Mouse (Mus musculus) hindbrain, embryonic 13.5 days (tissue): ENCODE results near the gene Ank3. TPM values are rescaled to one million over a fixed set of nuclear protein-coding genes. Genes with fewer than 3 reads are reported as not detected.

Source experiments
- ATAC-seq: fragments of 200-750 bp; cut with Nextera tagmentation; 2 replicates; pipeline ENCODE4 v1.8.0; 2017; ENCODE audit warnings: moderate TSS enrichment; ENCODE audit not compliant: low FRiP score
- H3K27ac ChIP-seq: fragments of 300-500 bp; sonication (generic); 2 replicates; pipeline ENCODE4 v1.5.1; 2015; ENCODE audit warnings: inconsistent platforms, mild to moderate bottlenecking, moderate library complexity
- H3K27me3 ChIP-seq: fragments of 300-500 bp; sonication (generic); 2 replicates; pipeline ENCODE4 v1.6.1; 2015; ENCODE audit warnings: mild to moderate bottlenecking, inconsistent platforms
- H3K36me3 ChIP-seq: fragments of 300-500 bp; sonication (generic); 2 replicates; pipeline ENCODE4 v1.6.1; 2015; ENCODE audit warnings: mild to moderate bottlenecking, inconsistent platforms
- H3K4me1 ChIP-seq: fragments of 300-500 bp; sonication (generic); replicated peaks from 2 replicates; pipeline ENCODE4 v1.6.1; 2015; ENCODE audit warnings: inconsistent platforms
- H3K4me2 ChIP-seq: fragments of 300-500 bp; sonication (generic); 2 replicates; pipeline ENCODE4 v1.6.1; 2015; ENCODE audit warnings: inconsistent platforms, mild to moderate bottlenecking, moderate library complexity
- H3K4me3 ChIP-seq: fragments of 300-500 bp; sonication (generic); 2 replicates; pipeline ENCODE4 v1.5.1; 2015; ENCODE audit warnings: mild to moderate bottlenecking, inconsistent platforms
- H3K9ac ChIP-seq: fragments of 300-500 bp; sonication (generic); 2 replicates; pipeline ENCODE4 v1.6.1; 2015; ENCODE audit warnings: mild to moderate bottlenecking, inconsistent platforms
- H3K9me3 ChIP-seq: fragments of 300-500 bp; sonication (generic); 2 replicates; pipeline ENCODE4 v1.6.1; 2016; ENCODE audit warnings: inconsistent platforms
- WGBS: fragments of 180-500 bp; shearing (Covaris S2); methylation state at CpG from one replicate; pipeline ENCODE4 v1.1.7; 2015; 5-methylcytosine and 5-hydroxymethylcytosine counted together
- polyA plus RNA-seq: library from polyadenylated mRNA; unstranded; fragments of >200 nt; fragmentation: Nextera tagmentation; extraction: Ambion mirVana; gene quantifications from 2 replicates; pipeline ENCODE4 v1.2.1, GENCODE M21; 2015

Ank3 gene
- polyA plus RNA-seq, 1 experiment from 2014 or later, result 114 TPM

DNA sequence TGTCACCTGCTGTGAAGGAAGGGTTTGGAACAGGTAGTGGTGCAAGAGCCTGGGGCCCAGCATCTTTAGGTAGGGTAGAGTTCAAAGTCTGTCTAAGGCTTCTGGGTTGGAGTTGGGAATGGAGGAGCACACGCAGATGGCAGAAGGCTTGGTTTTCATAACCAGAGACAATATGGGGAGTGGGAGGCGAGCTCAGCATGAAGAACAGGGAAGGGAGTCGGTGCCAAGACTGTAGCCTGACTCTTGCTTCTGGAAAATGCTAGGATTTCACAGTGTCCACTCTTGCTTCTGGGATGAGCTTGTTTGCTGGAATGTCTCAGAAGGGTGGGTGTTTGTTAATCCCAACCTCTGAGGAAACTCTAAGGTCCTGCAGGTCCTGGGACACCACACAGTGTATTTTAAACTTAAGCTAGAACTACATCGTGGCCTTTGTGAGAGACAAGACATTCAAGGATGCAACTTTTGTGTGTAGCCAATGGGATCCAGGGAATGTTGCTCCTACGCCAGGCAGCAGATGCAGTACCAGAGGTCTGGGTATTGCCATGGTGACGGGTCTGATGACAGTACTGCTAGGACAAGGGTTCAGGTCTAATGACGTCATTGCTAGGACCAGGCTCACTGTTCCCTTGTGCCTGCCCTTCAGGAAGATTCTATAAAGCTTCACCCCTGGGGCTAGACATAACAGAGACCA lies 222.3 kb downstream of the Ank3 start:
- Histone ChIP-seq H3K4me1 (peaks cover 11% of the 10 kb centered on the region; the same call in 1 of the 2 replicates), H3K27ac (no peak overlapping the region), H3K4me3 (no peak overlapping the region), H3K27me3 (no peaks in the 10 kb centered on the region), H3K4me2 (no peak overlapping the region), H3K9me3 (no peaks in the 10 kb centered on the region), H3K9ac (no peak overlapping the region), H3K36me3 (no peaks in the 10 kb centered on the region)
- WGBS, result 76% methylated on average over 7 of the region's 7 CpGs
- no peak for ATAC-seq

DNA sequence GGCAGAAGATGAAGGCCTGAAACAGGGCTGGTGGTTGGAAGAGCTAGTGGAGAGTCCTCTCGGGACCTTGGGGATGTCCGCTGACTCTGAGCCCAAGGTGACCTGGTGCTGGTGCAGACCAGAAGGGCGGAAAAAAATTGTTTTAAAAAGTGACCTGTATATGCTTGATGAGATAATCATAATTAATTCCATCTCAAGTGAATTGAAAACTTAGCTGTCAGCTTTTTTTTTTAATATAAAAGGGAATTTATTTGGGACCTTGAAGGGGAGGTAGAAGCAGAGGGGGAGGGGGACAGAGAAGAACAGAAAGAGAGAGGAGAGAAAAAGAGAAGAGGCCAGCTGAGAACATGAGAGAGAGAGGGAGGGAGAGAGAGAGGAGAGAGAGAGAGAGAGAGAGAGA lies 229.2 kb downstream of the Ank3 start:
- Histone ChIP-seq H3K9me3 (no peaks in the 10 kb centered on the region), H3K4me3 (no peak overlapping the region), H3K4me2 (no peak overlapping the region), H3K27ac (no peak overlapping the region), H3K27me3 (no peaks in the 10 kb centered on the region), H3K36me3 (no peaks in the 10 kb centered on the region), H3K4me1 (peaks cover 28% of the 10 kb centered on the region), H3K9ac (no peak overlapping the region)
- ATAC-seq, result no peak
- WGBS, result 85% methylated on average over 3 of the region's 3 CpGs

DNA sequence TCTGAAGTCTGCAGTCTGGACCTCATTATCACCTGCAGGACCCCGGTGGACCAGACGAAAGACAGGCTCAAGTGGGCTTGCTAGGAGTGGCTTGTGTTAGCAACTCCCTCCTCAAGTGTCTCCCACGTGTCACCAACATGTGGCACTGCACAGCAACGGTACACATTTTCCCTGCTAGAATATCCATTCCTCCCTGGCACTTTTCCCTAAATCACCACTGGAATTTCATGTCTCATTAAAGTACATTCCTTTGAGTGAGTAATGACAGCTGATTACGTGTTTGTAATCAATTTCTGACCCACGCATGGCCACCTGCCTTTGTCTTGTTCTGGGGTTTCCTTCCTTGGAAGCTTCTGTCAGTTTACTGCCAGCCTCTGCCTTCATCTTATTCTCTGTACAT lies 230.2 kb downstream of the Ank3 start:
- 64% methylated on average over 6 of the region's 6 CpGs for WGBS
- no peak overlapping the region for H3K27ac ChIP-seq
- H3K4me1 ChIP-seq, result peaks cover 37% of the 10 kb centered on the region
- no peaks in the 10 kb centered on the region for H3K9me3 ChIP-seq
- no peaks in the 10 kb centered on the region for H3K36me3 ChIP-seq
- H3K4me3 ChIP-seq, result no peak overlapping the region
- H3K4me2 ChIP-seq, result no peak overlapping the region
- no peaks in the 10 kb centered on the region for H3K27me3 ChIP-seq
- ATAC-seq, result no peak
- no peak overlapping the region for H3K9ac ChIP-seq

DNA sequence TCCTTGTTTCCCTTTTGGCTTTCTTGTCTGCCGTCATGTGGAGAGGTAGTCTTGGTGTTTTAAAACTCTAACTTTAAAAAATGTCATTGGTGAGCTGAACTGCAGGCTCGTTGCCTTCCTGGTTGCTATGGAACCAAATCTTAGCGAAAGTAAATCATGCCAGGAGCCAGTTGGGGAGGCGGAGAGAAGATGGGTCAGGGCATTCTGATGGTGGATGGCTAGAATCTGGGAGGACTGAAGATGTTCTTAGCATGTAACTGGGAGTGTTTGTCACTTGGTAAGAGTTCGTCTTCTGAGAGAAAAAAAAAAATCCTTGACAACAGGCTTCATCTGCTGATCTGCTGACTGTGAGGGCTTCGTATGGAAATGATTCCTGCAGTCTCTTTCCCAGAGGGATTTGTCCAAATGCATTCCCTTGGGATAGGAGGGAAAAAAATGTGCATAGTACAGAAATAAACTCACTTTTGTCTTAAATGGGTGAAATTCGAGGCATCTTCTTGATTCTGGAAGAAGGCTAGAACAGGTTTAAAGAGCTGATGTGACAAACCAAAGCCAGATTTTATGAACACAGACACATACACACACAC lies 232.3 kb downstream of the Ank3 start:
- WGBS, result 51% methylated on average over 7 of the region's 7 CpGs
- no peaks in the 10 kb centered on the region for H3K27me3 ChIP-seq
- H3K36me3 ChIP-seq, result no peaks in the 10 kb centered on the region
- H3K4me1 ChIP-seq, result peaks cover 59% of the 10 kb centered on the region
- no peak for ATAC-seq
- no peak overlapping the region for H3K9ac ChIP-seq
- H3K9me3 ChIP-seq, result no peaks in the 10 kb centered on the region
- no peak overlapping the region for H3K4me2 ChIP-seq
- peak overlapping the region; percentile 31; the same call in 1 of the 2 replicates for H3K27ac ChIP-seq
- H3K4me3 ChIP-seq, result no peak overlapping the region

DNA sequence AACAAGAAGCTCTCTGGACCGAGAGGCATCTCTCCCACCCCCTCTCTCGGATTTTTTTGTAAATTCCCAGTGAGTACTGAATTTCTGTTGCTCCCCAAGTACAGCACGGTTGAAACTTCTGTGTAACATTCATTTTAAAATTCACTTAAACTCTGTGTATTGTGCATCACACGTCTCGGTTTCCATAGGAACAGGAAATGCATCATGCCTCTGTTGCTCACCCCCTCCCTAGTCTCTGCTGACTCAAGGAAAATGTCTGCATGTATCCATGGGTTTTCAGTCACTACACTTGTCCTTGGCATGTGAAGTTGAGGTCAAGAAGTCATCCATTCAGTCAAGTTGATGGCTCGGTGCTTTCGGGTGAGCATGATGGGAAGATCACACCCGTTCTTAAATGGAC lies 234.3 kb downstream of the Ank3 start:
- peaks cover 74% of the 10 kb centered on the region for H3K4me1 ChIP-seq
- no peak overlapping the region for H3K9ac ChIP-seq
- H3K4me3 ChIP-seq, result no peak overlapping the region
- H3K27me3 ChIP-seq, result no peaks in the 10 kb centered on the region
- no peak overlapping the region for H3K27ac ChIP-seq
- no peaks in the 10 kb centered on the region for H3K36me3 ChIP-seq
- H3K9me3 ChIP-seq, result no peaks in the 10 kb centered on the region
- WGBS, result 84% methylated on average over 8 of the region's 8 CpGs
- H3K4me2 ChIP-seq, result no peak overlapping the region
- ATAC-seq, result no peak

DNA sequence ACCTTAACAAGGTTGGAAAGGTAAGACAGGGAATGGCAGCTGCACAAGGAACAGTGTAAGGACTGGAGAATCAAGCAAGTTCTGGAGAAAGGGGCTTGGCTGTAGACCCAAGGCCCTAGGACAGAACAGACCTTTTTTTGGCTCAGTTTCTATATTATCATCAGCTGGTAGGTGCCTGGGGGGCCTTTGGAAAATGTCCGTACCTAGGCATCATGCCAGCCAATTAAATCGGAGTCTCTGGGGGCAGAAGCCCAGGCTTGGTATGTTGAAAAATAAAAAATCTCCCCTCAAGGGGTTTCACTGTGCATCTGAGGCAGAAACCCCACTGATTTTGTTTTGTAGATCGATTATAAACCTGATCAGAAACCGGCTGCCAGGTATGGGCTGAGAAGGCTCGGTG lies 236.3 kb downstream of the Ank3 start:
- no peaks in the 10 kb centered on the region for H3K9me3 ChIP-seq
- WGBS, result 55% methylated on average over 5 of the region's 5 CpGs
- H3K4me2 ChIP-seq, result no peak overlapping the region
- ATAC-seq, result no peak
- H3K27me3 ChIP-seq, result no peaks in the 10 kb centered on the region
- no peaks in the 10 kb centered on the region for H3K36me3 ChIP-seq
- H3K9ac ChIP-seq, result no peak overlapping the region
- H3K4me3 ChIP-seq, result no peak overlapping the region
- peak overlapping the region; percentile 85 for H3K27ac ChIP-seq
- H3K4me1 ChIP-seq, result peaks cover 78% of the 10 kb centered on the region

DNA sequence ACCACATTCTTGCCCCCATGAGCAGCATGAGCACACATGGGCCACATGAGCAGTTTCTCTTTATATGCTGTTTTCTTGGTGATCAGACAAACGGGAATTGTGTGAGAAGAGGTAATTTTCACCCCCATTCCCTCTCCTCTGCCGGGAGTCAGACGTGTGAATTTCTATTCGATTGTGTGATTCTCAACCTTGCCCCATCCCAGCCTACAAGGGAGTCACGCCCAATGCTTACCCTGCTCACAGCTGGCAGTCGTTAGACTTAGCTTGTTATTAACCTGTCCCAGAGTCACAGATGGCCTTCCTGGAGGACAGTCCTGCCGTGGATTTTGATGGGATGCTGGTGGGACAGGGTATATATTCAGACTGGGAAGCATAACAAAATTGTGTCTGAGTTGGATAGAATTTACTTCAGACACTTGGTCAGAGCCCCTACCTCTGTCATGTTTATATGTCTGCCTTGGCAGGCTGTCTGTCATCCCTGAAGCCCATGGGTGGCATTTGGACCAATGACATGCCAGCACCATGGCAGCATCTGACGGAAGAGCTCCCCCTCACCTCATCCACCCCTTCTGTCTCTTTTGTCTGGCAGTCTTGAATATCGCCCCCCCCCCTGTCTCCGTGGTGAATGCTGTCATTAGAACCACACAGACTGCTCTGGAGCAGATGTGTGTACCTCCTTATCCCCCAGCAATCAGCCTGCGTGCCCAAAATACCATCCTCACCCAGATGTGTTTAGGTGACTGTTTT lies 237.5 kb downstream of the Ank3 start:
- H3K27me3 ChIP-seq, result no peaks in the 10 kb centered on the region
- ATAC-seq, result peak; percentile 50
- no peaks in the 10 kb centered on the region for H3K9me3 ChIP-seq
- H3K4me1 ChIP-seq, result peaks cover 75% of the 10 kb centered on the region
- H3K4me2 ChIP-seq, result 0 out of 2 replicates have a peak overlapping the region, but pooled peaks have one; percentile 1
- peaks cover 3% of the 10 kb centered on the region; the same call in 1 of the 2 replicates for H3K36me3 ChIP-seq
- H3K4me3 ChIP-seq, result no peak overlapping the region
- 40% methylated on average over 11 of the region's 11 CpGs for WGBS
- H3K27ac ChIP-seq, result peak overlapping the region; percentile 85
- H3K9ac ChIP-seq, result peak overlapping the region; percentile 0; the same call in 1 of the 2 replicates

DNA sequence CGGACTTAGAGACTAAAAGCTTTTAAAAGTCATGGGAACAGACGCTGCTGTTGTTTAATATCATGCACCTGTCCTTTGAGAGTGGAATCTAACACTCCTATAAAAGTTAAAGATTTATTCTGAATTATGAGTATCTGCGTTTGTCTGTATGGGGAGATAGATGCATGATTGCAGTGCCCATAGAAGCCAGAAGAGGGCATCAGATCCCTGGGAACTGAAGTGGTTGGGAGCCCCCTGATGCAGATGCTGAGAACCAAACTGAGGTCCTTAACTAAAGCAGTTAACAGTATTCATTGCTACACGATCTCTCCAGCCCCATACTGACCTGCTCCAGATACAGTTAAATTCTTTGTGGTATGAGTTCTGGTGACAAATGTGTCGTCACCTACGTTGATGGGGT lies 240.6 kb downstream of the Ank3 start:
- WGBS, result 89% methylated on average over 6 of the region's 6 CpGs

DNA sequence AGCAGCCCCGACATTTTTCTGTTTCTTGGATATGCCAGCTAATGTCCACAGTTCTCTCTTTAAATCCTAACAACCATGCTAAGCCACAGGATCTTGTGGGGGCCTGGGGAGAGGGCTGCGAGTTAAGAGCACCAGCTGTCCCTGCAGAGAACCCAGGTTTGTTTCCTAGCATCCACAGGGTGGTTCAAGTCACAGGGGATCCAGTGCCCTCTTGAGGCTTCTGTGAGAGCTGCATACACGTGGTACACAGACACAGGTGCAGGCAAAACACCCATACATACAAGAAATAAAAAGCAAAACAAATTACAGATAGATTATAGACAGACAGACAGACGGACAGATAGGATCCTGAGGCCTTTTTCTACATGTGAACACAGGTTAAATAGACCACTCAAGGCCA lies 242.0 kb downstream of the Ank3 start:
- WGBS, result 72% methylated on average over 4 of the region's 4 CpGs
- H3K27me3 ChIP-seq, result no peaks in the 10 kb centered on the region
- H3K4me2 ChIP-seq, result no peak overlapping the region
- H3K4me1 ChIP-seq, result peaks cover 55% of the 10 kb centered on the region
- H3K36me3 ChIP-seq, result peaks cover 3% of the 10 kb centered on the region; the same call in 1 of the 2 replicates
- no peak overlapping the region; the same call in 1 of the 2 replicates for H3K27ac ChIP-seq
- ATAC-seq, result no peak
- H3K9ac ChIP-seq, result no peak overlapping the region
- H3K9me3 ChIP-seq, result no peaks in the 10 kb centered on the region
- H3K4me3 ChIP-seq, result no peak overlapping the region

More for the DNA sequence above, 240.6 kb downstream of the Ank3 start:
- Histone ChIP-seq H3K4me1 (peaks cover 67% of the 10 kb centered on the region), H3K27ac (0 out of 2 replicates have a peak overlapping the region, but pooled peaks have one; percentile 71), H3K4me2 (no peak overlapping the region), H3K27me3 (no peaks in the 10 kb centered on the region), H3K9me3 (no peaks in the 10 kb centered on the region), H3K4me3 (no peak overlapping the region), H3K9ac (no peak overlapping the region), H3K36me3 (peaks cover 3% of the 10 kb centered on the region; the same call in 1 of the 2 replicates)
- ATAC-seq, result no peak

DNA sequence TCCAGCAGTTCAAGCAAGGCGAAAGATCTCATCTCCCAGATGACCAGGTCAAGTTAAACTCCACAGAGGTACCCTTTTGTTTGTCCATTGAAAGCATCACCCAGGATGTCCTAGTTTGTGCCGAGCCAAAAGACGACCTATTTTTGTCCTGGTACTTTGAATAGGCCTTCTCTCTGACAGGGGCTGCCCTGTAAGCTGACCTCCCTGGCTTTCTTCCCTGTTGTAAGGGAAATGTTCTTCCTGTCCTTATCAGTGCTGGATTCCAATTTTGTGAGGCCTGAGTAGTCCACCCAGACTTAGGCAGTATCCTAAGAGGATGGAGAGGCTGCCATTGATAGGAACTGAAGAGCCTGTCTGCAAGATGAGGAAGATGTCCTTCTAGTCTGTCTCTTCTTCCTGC lies 244.9 kb downstream of the Ank3 start:
- peak overlapping the region; percentile 14; the same call in 1 of the 2 replicates for H3K27ac ChIP-seq
- H3K27me3 ChIP-seq, result no peaks in the 10 kb centered on the region
- WGBS, result 59% methylated on average over 3 of the region's 3 CpGs
- H3K36me3 ChIP-seq, result peaks cover 3% of the 10 kb centered on the region; the same call in 1 of the 2 replicates
- no peak overlapping the region for H3K4me2 ChIP-seq
- H3K4me3 ChIP-seq, result no peak overlapping the region
- no peaks in the 10 kb centered on the region for H3K9me3 ChIP-seq
- peaks cover 26% of the 10 kb centered on the region for H3K4me1 ChIP-seq
- ATAC-seq, result no peak
- H3K9ac ChIP-seq, result no peak overlapping the region

DNA sequence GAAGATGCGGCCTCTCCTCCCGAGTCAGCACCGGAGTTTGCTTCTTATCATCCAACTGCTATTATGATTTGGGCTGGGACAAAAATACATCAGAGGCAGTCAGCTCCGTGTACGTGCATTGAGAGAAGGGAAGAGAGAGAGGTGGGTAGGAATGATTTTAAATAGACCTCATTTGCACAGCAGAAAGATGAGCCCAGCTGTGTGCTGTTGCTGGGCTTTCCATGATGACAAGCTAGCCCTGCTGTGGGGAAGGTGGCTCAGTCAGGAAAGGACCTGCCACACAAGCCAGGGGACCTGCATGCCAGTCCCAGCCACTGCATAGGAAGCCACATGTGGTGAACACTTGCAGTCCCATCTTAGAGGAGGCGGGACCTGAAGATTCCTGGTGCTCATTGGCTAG lies 245.4 kb downstream of the Ank3 start:
- peaks cover 25% of the 10 kb centered on the region for H3K4me1 ChIP-seq
- 0 out of 2 replicates have a peak overlapping the region, but pooled peaks have one; percentile 14 for H3K27ac ChIP-seq
- no peak overlapping the region for H3K9ac ChIP-seq
- ATAC-seq, result no peak
- H3K36me3 ChIP-seq, result peaks cover 3% of the 10 kb centered on the region; the same call in 1 of the 2 replicates
- H3K4me3 ChIP-seq, result no peak overlapping the region
- no peaks in the 10 kb centered on the region for H3K27me3 ChIP-seq
- no peaks in the 10 kb centered on the region for H3K9me3 ChIP-seq
- no peak overlapping the region for H3K4me2 ChIP-seq
- WGBS, result 83% methylated on average over 6 of the region's 6 CpGs

DNA sequence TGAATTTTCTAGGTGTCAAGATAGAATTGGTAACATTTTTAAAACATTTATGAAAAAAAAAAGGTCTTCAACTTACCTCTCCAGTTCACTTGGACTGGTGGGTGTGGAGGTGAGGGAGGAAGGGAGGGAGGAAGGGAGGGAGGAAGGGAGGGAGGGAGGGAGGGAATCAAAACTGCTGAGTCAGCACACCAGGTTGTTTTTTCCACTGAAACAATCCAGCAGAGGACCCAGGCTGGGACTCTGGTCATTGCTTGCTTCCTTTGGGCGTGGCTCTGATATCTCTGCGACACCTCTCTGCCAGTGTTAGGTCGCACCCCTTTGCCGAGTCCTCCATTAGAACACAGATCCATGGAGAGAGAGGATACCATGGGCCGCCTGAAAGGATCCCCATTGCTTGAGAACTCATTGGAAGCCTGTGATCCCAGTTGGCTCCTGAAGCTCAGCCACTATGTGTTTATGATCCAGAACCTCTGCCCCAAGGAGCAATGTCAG lies 246.8 kb downstream of the Ank3 start:
- no peak overlapping the region for H3K9ac ChIP-seq
- WGBS, result 92% methylated on average over 5 of the region's 5 CpGs
- no peak overlapping the region for H3K4me3 ChIP-seq
- H3K4me2 ChIP-seq, result no peak overlapping the region
- H3K27ac ChIP-seq, result no peak overlapping the region
- ATAC-seq, result no peak
- H3K4me1 ChIP-seq, result peaks cover 33% of the 10 kb centered on the region
- no peaks in the 10 kb centered on the region for H3K9me3 ChIP-seq
- H3K27me3 ChIP-seq, result no peaks in the 10 kb centered on the region
- H3K36me3 ChIP-seq, result peaks cover 3% of the 10 kb centered on the region; the same call in 1 of the 2 replicates
